Mouse (Mus musculus): ENCODE results near the gene Atp5g3. TPM values are rescaled to one million over a fixed set of nuclear protein-coding genes. Genes with fewer than 3 reads are reported as not detected.

Atp5g3 gene
- total and polyA plus RNA-seq, 2 experiments from 2014 or later, result 301 to 1,154 TPM

- Histone ChIP-seq H3K4me2 (ENCODE audit: low read depth) (no peak overlapping the region), H3K27me3 (ENCODE audit: insufficient read depth, low read length) (no peaks in the 10 kb centered on the region), H3K4me3 (ENCODE audit: low read depth, low read length) (no peak overlapping the region), H3K4me1 (ENCODE audit: insufficient read depth) (no peaks in the 10 kb centered on the region; the same call in 1 of the 2 replicates), H3K9ac (no peak overlapping the region), H3K36me3 (ENCODE audit: insufficient read depth) (no peaks in the 10 kb centered on the region), H3K27ac (ENCODE audit: low read depth, low read length) (no peak overlapping the region), H3K9me3 (ENCODE audit: low read length) (no peaks in the 10 kb centered on the region)
- DNase-seq (no peak), ATAC-seq (no peak)
- peak; percentile 15; the same call in 1 of the 2 replicates for TF ChIP-seq CTCF (IDR thresholded peaks at IDR 0.05; ENCODE audit: low read depth)
- 86% methylated on average over 2 of the region's 2 CpGs for WGBS
These were observed 25.1 kb downstream of the Atp5g3 start for GRCm38 (mm10) chr2:73885997-73886396.

- H3K9ac ChIP-seq, result no peak overlapping the region
- no peaks in the 10 kb centered on the region for H3K27me3 ChIP-seq (ENCODE audit: insufficient read depth, low read length)
- H3K36me3 ChIP-seq (ENCODE audit: insufficient read depth), result peaks cover 10% of the 10 kb centered on the region; the same call in 1 of the 2 replicates
- H3K27ac ChIP-seq (ENCODE audit: low read depth, low read length), result no peak overlapping the region
- no peaks in the 10 kb centered on the region for H3K4me1 ChIP-seq (ENCODE audit: insufficient read depth)
- no peak for TF ChIP-seq CTCF (IDR thresholded peaks at IDR 0.05; ENCODE audit: low read depth)
- H3K9me3 ChIP-seq (ENCODE audit: low read length), result no peaks in the 10 kb centered on the region
- WGBS, result 90% methylated on average over 2 of the region's 2 CpGs
- H3K4me2 ChIP-seq (ENCODE audit: low read depth), result no peak overlapping the region
- H3K4me3 ChIP-seq (ENCODE audit: low read depth, low read length), result no peak overlapping the region
- no peak for DNase-seq
- ATAC-seq, result no peak
These were observed 33.2 kb downstream of the Atp5g3 start for GRCm38 (mm10) chr2:73877891-73878290.

GRCm38 (mm10) chr2:73867764-73868487 is 43.2 kb downstream of the Atp5g3 start:
- Histone ChIP-seq H3K9me3 (ENCODE audit: low read length) (no peaks in the 10 kb centered on the region), H3K9ac (no peak overlapping the region), H3K27ac (ENCODE audit: low read depth, low read length) (no peak overlapping the region), H3K4me3 (ENCODE audit: low read depth, low read length) (no peak overlapping the region), H3K27me3 (ENCODE audit: insufficient read depth, low read length) (no peaks in the 10 kb centered on the region), H3K4me1 (ENCODE audit: insufficient read depth) (no peaks in the 10 kb centered on the region), H3K36me3 (ENCODE audit: insufficient read depth) (peaks cover 5% of the 10 kb centered on the region; the same call in 1 of the 2 replicates), H3K4me2 (ENCODE audit: low read depth) (no peak overlapping the region)
- ATAC-seq, result no peak
- DNase-seq, result no peak
- 76% methylated on average over 16 of the region's 16 CpGs for WGBS
- peak; percentile 39 for TF ChIP-seq CTCF (IDR thresholded peaks at IDR 0.05; ENCODE audit: low read depth)

GRCm38 (mm10) chr2:73860046-73860624 is 51.0 kb downstream of the Atp5g3 start:
- WGBS, result 88% methylated on average over 4 of the region's 4 CpGs
- ATAC-seq (no peak), DNase-seq (no peak)
- Histone ChIP-seq H3K4me2 (ENCODE audit: low read depth) (no peak overlapping the region), H3K27me3 (ENCODE audit: insufficient read depth, low read length) (no peaks in the 10 kb centered on the region), H3K9ac (no peak overlapping the region), H3K27ac (ENCODE audit: low read depth, low read length) (no peak overlapping the region), H3K9me3 (ENCODE audit: low read length) (no peaks in the 10 kb centered on the region), H3K4me1 (ENCODE audit: insufficient read depth) (no peaks in the 10 kb centered on the region), H3K4me3 (ENCODE audit: low read depth, low read length) (no peak overlapping the region), H3K36me3 (ENCODE audit: insufficient read depth) (no peaks in the 10 kb centered on the region)
- TF ChIP-seq CTCF (IDR thresholded peaks at IDR 0.05; ENCODE audit: low read depth), result no peak

Other genes with a start within 250 kb of the Atp5g3 start
- 136 and 157 TPM in 2 replicates for gene Chn1, start 136.0 kb downstream of the Atp5g3 start, total RNA-seq (2014; rRNA removed)
- 85.5 and 102 TPM in 2 replicates for gene Chn1, start 136.0 kb downstream of the Atp5g3 start, polyA plus RNA-seq (2015; fragmentation: Nextera tagmentation; extraction: Ambion mirVana)
- gene Atf2, start 18.7 kb downstream of the Atp5g3 start, total RNA-seq (2014; rRNA removed), result 73.9 and 109 TPM in 2 replicates
- 37.2 and 88.2 TPM in 2 replicates for gene Atf2, start 18.7 kb downstream of the Atp5g3 start, polyA plus RNA-seq (2015; fragmentation: Nextera tagmentation; extraction: Ambion mirVana)

All from forebrain, postnatal 0 days (tissue).